Comparison of ENCODE assay signal across 8 mouse cellular contexts in the genomic region with DNA sequence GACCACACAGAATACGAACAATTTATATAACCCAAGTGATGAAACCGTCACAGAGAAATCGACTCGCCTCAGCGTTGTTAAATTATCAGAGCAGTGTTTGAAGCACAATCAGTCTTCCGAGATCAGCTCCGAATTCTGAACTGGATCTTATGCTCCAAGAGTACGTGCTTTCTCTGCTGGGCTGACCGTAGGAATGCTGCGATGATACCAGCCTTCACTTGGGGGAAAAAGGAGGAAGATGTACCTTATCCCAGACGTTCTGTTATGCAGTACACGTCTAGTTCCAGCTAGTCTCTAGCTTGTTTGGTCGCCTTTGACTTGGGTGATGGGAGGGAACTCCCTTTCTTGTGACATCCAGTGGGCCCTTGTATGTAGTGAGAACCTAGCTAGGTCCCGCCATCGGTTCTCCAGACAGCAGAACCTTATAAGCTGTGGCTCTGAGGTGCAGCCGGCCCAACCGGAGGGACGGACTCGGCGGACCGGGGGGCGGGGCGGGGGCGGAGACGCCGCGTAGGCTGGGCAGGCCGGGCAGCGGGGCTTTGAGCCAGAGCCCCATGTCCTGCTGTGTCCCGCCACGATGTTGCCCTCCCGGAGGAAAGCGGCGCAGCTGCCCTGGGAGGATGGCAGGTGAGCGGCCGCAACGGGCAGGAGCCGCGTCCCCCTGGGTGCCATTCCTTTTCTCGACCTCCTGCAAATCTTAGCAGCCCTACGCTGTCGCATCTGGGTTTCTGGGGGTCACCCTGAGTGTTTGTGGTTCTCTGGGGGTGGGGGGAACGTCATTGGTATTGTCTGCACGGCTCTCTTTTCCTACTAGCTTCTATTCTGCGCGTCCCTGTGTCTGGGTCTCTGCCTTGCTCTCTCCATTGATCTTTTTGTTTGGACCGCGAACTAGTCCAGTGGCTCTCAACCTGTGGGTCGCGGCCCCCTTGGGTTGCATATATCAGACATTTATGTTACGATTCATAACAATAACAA. TPM values are rescaled to one million over a fixed set of nuclear protein-coding genes. Genes with fewer than 3 reads are reported as not detected.
DNase-seq lines count a peak whose midpoint lies in the region; ATAC-seq and TF ChIP-seq lines count a peak whose summit lies in the region.

Gene B4galt7 (plus strand): TSS at position 331 of the 975 bp plus-strand sequence.

- POLR2A ChIA-PET in Patski (lab: Charles Lee) = interaction anchor here (1.4 kb wide), 1 partner anchor 23 kb away, joined by 3 read pairs; no protein-coding TSS in a partner anchor

- H3K9ac ChIP-seq in hindbrain, embryonic 15.5 days = peak within 1 kb of the TSS; percentile 88

- TF ChIP-seq CTCF in Patski (IDR thresholded peaks at IDR 0.05) = no peak

- in situ Hi-C loops in Patski (cut with MboI; ENCODE audit: low pct_unique_long_range_greater_than_20kb) = loop anchor here (5.0 kb wide), 1 partner anchor 37 kb away; the partner anchor contains the start of gene Ddx46

- peaks cover 34% of the 10 kb centered on the region for H3K4me1 ChIP-seq in hindbrain, embryonic 15.5 days (replicated peaks)

- H3K4me3 ChIP-seq in hindbrain, embryonic 15.5 days = peak within 1 kb of the TSS; percentile 86

- H3K9me3 ChIP-seq in hindbrain, embryonic 15.5 days = no peaks in the 10 kb centered on the region

- H3K27me3 ChIP-seq in Patski = no peaks in the 10 kb centered on the region
- no peaks in the 10 kb centered on the region for H3K27me3 ChIP-seq in hindbrain, embryonic 15.5 days

- H3K27ac ChIP-seq in hindbrain, embryonic 15.5 days (replicated peaks) = peak within 1 kb of the TSS; percentile 78

- peak; percentile 83 for ATAC-seq in Patski
- ATAC-seq in hindbrain, embryonic 15.5 days (ENCODE audit: low FRiP score, low read depth) = peak; percentile 91

- CTCF ChIA-PET in Patski (lab: Charles Lee) = interaction anchor here (1.5 to 1.8 kb wide), 2 partner anchors 35 to 47 kb away, joined by 3 to 4 read pairs; partner anchors contain the start of gene Ddx46

- H3K4me2 ChIP-seq in hindbrain, embryonic 15.5 days = peak within 1 kb of the TSS; percentile 83

- H3K36me3 ChIP-seq in hindbrain, embryonic 15.5 days = peaks cover 39% of the 10 kb centered on the region

- DNase-seq in Patski (ENCODE audit: low read depth, low spot score) = no peak
- DNase-seq in cerebellum, postnatal 25 days = peak; percentile 91 to 95
- DNase-seq in gastrocnemius, adult 18-20 months (ENCODE audit: low spot score) = peak; percentile 87
- peak; percentile 66 for DNase-seq in left cerebral cortex, adult 11 months (ENCODE audit: low spot score)
- peak; percentile 92 to 93 for DNase-seq in lung, postnatal 4 days
- DNase-seq in retina, postnatal 1 day = peak; percentile 85
- DNase-seq in urinary bladder, adult 18-20 months (ENCODE audit: low spot score in 2 of 2) = peak; percentile 76 to 92

- 10% methylated on average over 51 of the region's 51 CpGs for WGBS in hindbrain, embryonic 15.5 days

RNA-seq across cellular contexts. Expression of gene B4galt7, which starts in this region (rescaled TPM):
- 26.2 TPM for polyA plus RNA-seq in Patski (2021)
- total RNA-seq in gastrocnemius, adult 18-20 months (2021) = 1 to 10 TPM; 4.7 to 6.8 TPM
- polyA plus RNA-seq in hindbrain, embryonic 15.5 days (2015; fragmentation: Nextera tagmentation; extraction: Ambion mirVana) = 44.8 and 46.0 TPM in 2 replicates
